Mouse (Mus musculus) kidney, adult 2 months (tissue): ENCODE results near the gene Nthl1. TPM values are rescaled to one million over a fixed set of nuclear protein-coding genes. Genes with fewer than 3 reads are reported as not detected.

Source experiments
- DNase-seq: peaks from one replicate; pipeline ENCODE4 v3.0.0; 2021
- H3K27ac ChIP-seq: fragments of 200-500 bp; 2 replicates; pipeline ENCODE4 v1.5.1; 2012; ENCODE audit warnings: low read depth, low read length, control low read depth, inconsistent platforms; ENCODE audit not compliant: insufficient read depth
- H3K27me3 ChIP-seq: fragments of 200-500 bp; replicated peaks from 2 replicates; pipeline ENCODE4 v1.6.1; 2012; ENCODE audit warnings: mild to moderate bottlenecking, moderate library complexity, low read length, inconsistent platforms; ENCODE audit not compliant: control insufficient read depth, insufficient read depth
- H3K36me3 ChIP-seq: fragments of 200-500 bp; 2 replicates; pipeline ENCODE4 v1.6.1; 2012; ENCODE audit warnings: mild to moderate bottlenecking, moderate library complexity, low read length, inconsistent platforms; ENCODE audit not compliant: control insufficient read depth, insufficient read depth
- H3K4me1 ChIP-seq: fragments of 200-500 bp; 2 replicates; pipeline ENCODE4 v1.6.1; 2011; ENCODE audit warnings: low read length; ENCODE audit not compliant: control insufficient read depth, insufficient read depth
- H3K4me3 ChIP-seq: fragments of 200-500 bp; 2 replicates; pipeline ENCODE4 v1.5.1; 2011; ENCODE audit warnings: mild to moderate bottlenecking, low read depth, low read length, control low read depth; ENCODE audit not compliant: insufficient read depth
- CTCF ChIP-seq: fragments of 200-500 bp; conservative IDR thresholded peaks from 2 replicates; pipeline ENCODE4 v1.5.1; 2011; ENCODE audit warnings: low read depth, mild to moderate bottlenecking, control low read depth, low read length, moderate library complexity, mixed read lengths; ENCODE audit not compliant: insufficient read depth, insufficient read length
- POLR2A ChIP-seq: fragments of 200-500 bp; IDR thresholded peaks from one replicate; pipeline ENCODE4 v1.6.1; 2011; ENCODE audit warnings: low read depth, low read length, control low read depth
- WGBS: fragments of 180-500 bp; shearing (Covaris S2); methylation state at CpG from one replicate; pipeline ENCODE4 v1.1.7; 2018; 5-methylcytosine and 5-hydroxymethylcytosine counted together
- polyA plus RNA-seq: library from polyadenylated mRNA; depleted of rRNA; stranded (reverse); fragments of >200 nt; gene quantifications from 2 replicates; pipeline ENCODE4 v1.2.3, GENCODE M21; 2012

The Nthl1 gene
- polyA plus RNA-seq, 1 experiment = 13.6 TPM

DNA sequence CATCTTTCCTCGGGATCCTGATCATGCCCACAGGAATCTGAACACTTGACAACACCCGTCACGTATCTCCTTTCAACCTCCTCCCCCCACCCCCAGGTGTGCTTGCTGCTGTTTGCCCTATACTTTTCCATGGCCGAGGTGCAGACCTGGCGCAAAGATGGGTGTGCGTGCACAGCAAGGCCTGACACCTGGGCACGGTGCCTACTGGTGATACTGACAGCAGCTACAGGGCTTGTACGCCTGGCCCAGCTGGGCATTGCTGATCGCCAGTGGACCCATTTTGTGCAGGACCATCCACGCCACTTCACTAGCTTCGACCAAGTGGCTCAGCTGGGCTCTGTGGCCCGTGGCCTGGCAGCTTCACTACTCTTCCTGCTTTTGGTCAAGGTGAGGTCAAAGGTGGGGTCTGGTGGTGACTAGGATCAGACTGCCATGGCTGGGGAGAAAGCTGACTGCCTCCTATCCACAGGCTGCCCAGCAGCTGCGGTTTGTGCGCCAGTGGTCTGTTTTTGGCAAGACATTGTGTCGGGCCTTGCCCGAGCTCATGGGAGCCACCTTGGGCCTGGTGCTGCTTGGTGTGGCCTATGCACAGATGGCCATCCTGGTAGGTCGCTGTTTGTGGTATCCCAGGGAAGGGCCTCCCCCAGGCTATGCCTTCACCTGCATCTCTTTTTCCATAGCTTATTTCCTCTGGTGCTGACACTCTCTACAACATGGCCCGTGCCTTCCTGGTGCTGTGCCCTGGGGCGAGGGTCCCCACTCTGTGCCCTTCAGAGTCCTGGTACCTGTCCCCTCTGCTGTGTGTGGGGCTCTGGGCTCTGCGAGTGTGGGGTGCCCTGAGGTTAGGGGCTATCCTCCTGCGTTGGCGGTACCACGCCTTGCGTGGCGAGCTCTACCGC, 38.2 kb upstream of the Nthl1 start:
- no peak for DNase-seq
- H3K27me3 ChIP-seq = no peaks in the 10 kb centered on the region
- TF ChIP-seq POLR2A (no peak), CTCF (no peak)
- H3K4me1 ChIP-seq = no peaks in the 10 kb centered on the region
- H3K27ac ChIP-seq = no peak overlapping the region
- H3K4me3 ChIP-seq = no peak overlapping the region
- WGBS = 88% methylated on average over 26 of the region's 26 CpGs
- H3K36me3 ChIP-seq = 0 out of 2 replicates have a peak, but pooled peaks cover 2% of the 10 kb centered on the region

DNA sequence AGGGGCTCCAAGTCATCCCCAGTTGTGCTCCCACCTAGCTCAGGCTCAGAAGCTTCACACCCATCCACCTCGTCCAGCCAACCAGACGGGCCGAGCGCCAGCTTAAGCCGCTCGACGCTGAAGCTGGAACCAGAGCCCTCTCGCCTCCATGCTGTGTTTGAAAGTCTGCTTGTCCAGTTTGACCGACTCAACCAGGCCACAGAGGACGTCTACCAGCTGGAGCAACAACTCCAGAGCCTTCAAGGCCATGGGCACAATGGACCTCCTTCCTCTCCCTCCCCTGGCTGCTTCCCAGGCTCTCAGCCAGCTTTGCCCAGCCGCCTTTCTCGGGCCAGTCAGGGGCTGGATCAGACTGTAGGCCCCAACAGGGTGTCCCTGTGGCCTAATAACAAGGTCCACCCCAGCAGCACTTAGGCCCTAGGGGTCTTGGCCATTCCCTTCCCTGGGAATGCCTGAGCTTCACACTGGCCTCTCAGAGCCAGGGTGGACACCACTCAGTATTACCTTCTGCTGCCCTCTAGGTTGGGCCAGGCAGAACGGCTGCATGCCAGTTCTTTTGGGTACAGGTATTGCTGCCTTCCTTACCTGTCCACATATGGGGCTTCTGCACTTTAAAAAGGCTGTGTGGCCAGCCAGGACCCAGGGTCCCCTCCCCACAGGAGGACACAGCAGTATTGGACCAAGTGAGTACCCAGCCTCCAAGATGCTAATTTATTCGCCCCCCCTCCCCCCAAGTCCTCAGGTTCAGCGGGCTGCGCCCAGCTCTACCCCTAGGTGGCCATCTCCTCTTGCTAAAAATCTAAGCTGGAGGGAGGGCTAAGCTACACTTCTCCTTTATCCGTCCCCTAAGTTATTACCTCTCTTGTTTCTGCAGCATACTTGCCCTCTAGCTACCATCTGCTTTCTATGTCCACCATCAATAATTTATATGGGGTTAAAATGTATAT, 37.1 kb upstream of the Nthl1 start:
- Histone ChIP-seq H3K4me3 (no peak overlapping the region), H3K4me1 (no peaks in the 10 kb centered on the region), H3K27me3 (no peaks in the 10 kb centered on the region), H3K36me3 (0 out of 2 replicates have a peak, but pooled peaks cover 2% of the 10 kb centered on the region), H3K27ac (no peak overlapping the region)
- WGBS = 68% methylated on average over 17 of the region's 17 CpGs
- TF ChIP-seq POLR2A (no peak), CTCF (no peak; the same call in 1 of the 2 replicates)
- DNase-seq = no peak

GRCm38 (mm10) chr17:24596073-24596466, 36.4 kb upstream of the Nthl1 start:
- H3K27me3 ChIP-seq = no peaks in the 10 kb centered on the region
- TF ChIP-seq POLR2A (no peak), CTCF (no peak)
- H3K36me3 ChIP-seq = 0 out of 2 replicates have a peak, but pooled peaks cover 2% of the 10 kb centered on the region
- no peak for DNase-seq
- 76% methylated on average over 5 of the region's 5 CpGs for WGBS
- no peaks in the 10 kb centered on the region for H3K4me1 ChIP-seq
- no peak overlapping the region for H3K4me3 ChIP-seq
- no peak overlapping the region for H3K27ac ChIP-seq

DNA sequence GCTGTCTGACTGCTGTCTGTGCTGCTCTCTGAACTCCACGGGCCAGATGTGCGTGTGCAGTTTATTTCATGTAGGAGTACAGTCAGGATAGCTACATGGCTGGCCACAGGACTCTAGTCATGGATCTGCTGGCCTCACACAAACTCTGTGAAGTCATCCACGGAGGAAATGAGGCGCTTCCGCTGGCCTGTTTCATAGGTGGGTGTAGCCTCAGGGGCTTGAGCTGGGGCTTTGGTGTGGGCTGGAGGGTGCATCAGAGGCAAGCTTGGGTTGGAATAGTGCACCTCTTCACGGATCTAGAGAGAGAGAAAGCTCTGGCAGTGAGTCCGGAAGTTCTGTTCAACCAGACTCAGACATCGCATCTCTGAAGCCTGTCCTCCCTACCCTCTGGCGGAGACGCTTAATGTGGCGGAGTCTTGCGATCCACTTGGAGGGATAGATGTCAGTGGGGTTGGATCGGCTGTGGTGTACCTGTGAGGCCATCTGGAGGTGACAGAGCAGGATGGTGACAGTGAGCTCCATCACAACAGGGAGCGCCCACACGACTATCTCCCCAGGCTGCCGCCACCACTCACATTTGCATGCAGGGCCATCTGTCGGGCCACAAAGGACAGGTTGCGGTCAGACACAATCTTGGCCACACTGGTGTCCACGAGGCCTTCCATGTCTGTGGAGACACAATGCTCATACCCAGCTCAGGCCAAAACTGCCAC, 35.9 kb upstream of the Nthl1 start:
- Histone ChIP-seq H3K36me3 (no peaks in the 10 kb centered on the region), H3K4me3 (no peak overlapping the region), H3K27me3 (no peaks in the 10 kb centered on the region), H3K4me1 (no peaks in the 10 kb centered on the region), H3K27ac (no peak overlapping the region)
- 83% methylated on average over 19 of the region's 19 CpGs for WGBS
- DNase-seq = no peak
- TF ChIP-seq CTCF = no peak

DNA sequence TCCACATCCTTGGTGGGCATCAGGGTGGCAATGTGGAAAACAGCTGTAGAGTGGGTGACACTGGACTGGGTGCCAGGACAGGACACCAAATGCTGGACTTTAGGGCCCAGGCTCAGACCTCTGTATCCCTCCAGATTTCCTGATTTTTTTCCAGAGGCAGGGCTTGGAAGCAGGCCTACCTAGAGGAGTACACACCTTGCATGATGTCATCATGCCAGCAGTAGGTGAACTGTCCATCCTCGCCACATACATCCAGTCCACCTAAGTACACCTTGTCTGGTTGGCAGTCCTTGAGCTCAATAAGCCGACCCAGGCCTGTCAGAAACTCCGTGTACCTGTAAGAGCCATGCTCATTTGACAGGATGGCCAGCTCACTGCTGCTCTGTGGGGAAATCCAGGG, 34.5 kb upstream of the Nthl1 start:
- Histone ChIP-seq H3K27me3 (no peaks in the 10 kb centered on the region), H3K4me3 (no peak overlapping the region), H3K36me3 (no peaks in the 10 kb centered on the region), H3K27ac (no peak overlapping the region), H3K4me1 (no peaks in the 10 kb centered on the region)
- no peak for TF ChIP-seq CTCF
- TF ChIP-seq POLR2A = no peak
- 95% methylated on average over 3 of the region's 3 CpGs for WGBS
- no peak for DNase-seq

DNA sequence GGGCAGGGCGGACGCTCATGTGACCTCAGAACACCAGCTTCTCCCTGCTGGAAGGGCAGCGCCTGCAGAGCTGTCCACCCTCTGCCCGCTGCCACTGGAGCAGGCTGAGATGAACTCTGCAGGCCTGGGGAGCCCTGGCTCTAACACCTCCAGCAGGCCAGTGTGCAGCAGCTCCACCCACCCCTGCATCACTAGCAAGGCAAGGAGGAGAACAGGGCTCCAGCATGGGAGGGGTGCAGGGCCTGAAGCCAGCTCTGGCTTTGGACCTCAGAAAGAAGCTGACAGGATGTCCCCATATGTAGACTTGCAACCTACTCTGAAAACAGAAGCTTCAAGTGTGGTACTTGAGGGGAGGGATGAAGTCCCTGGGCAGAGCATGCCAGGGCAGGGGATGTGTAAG, 32.0 kb upstream of the Nthl1 start:
- Histone ChIP-seq H3K4me1 (no peaks in the 10 kb centered on the region), H3K4me3 (no peak overlapping the region), H3K27me3 (no peaks in the 10 kb centered on the region), H3K27ac (no peak overlapping the region), H3K36me3 (no peaks in the 10 kb centered on the region)
- WGBS = 87% methylated on average over 4 of the region's 4 CpGs
- no peak for TF ChIP-seq CTCF
- TF ChIP-seq POLR2A = no peak
- no peak for DNase-seq
